Mouse (Mus musculus) ES-E14 (cell line): ENCODE measurements around the gene Olfr1232. TPM values are rescaled to one million over a fixed set of nuclear protein-coding genes. Genes with fewer than 3 reads are reported as not detected.

ENCODE experiments used
- DNase-seq: peaks from one replicate; pipeline ENCODE4 v3.0.0-alpha.2; 2013; ENCODE audit warnings: low read depth, low spot score
- H3K27ac ChIP-seq: 2 replicates; pipeline ENCODE4 v1.5.1; 2012; ENCODE audit warnings: low read depth, mild to moderate bottlenecking, low read length, moderate library complexity, mixed read lengths; ENCODE audit not compliant: poor library complexity, insufficient read depth, severe bottlenecking
- H3K36me3 ChIP-seq: 2 replicates; pipeline ENCODE4 v1.6.1; 2012; ENCODE audit warnings: mild to moderate bottlenecking, low read length, moderate library complexity, mixed read lengths; ENCODE audit not compliant: control insufficient read depth, poor library complexity, insufficient read depth, severe bottlenecking
- H3K4me1 ChIP-seq, 2 experiments: fragments of 150-350 bp in 1 of 2; sonication (generic) in 1 of 2; 2 replicates each; pipeline ENCODE4 v1.6.1; 2012; ENCODE audit warnings: low read length in 2 of 2, mild to moderate bottlenecking in 1 of 2, mixed read lengths in 1 of 2; ENCODE audit not compliant: control insufficient read depth in 2 of 2, insufficient read depth in 2 of 2, poor library complexity in 1 of 2
- H3K4me3 ChIP-seq, 2 experiments: fragments of 150-350 bp in 1 of 2; sonication (generic) in 1 of 2; 2 replicates each; pipeline ENCODE4 v1.5.1; 2012; ENCODE audit warnings: low read length in 2 of 2, low read depth in 1 of 2, mild to moderate bottlenecking in 1 of 2, mixed read lengths in 1 of 2; ENCODE audit not compliant: insufficient read depth in 1 of 2, poor library complexity in 1 of 2, severe bottlenecking in 1 of 2
- H3K9ac ChIP-seq: 2 replicates; pipeline ENCODE4 v1.6.1; 2012; ENCODE audit warnings: low read depth, mild to moderate bottlenecking, low read length, mixed read lengths; ENCODE audit not compliant: poor library complexity, insufficient read depth, severe bottlenecking
- H3K9me3 ChIP-seq: fragments of 150-350 bp; sonication (generic); 2 replicates; pipeline ENCODE4 v1.6.1; 2012; ENCODE audit warnings: low read depth, mild to moderate bottlenecking, low read length; ENCODE audit not compliant: control insufficient read depth, insufficient read depth
- CHD2 ChIP-seq: IDR thresholded peaks from 2 replicates; pipeline ENCODE4 v1.6.1; 2014; ENCODE audit warnings: mild to moderate bottlenecking, low read depth, low read length, inconsistent platforms
- HCFC1 ChIP-seq: IDR thresholded peaks from 2 replicates; pipeline ENCODE4 v1.6.1; 2012; ENCODE audit warnings: low read length, inconsistent platforms, borderline replicate concordance; ENCODE audit not compliant: insufficient read depth
- MAFK ChIP-seq: IDR thresholded peaks from 2 replicates; pipeline ENCODE4 v1.6.1; 2014; ENCODE audit warnings: mild to moderate bottlenecking, low read depth, low read length, inconsistent platforms; ENCODE audit not compliant: insufficient read depth
- ZC3H11A ChIP-seq: IDR thresholded peaks from 2 replicates; pipeline ENCODE4 v1.6.1; 2012; ENCODE audit warnings: low read depth, mild to moderate bottlenecking, inconsistent platforms, low read length, borderline replicate concordance
- ZNF384 ChIP-seq: IDR thresholded peaks from 2 replicates; pipeline ENCODE4 v1.6.1; 2012; ENCODE audit warnings: low read depth, low read length, inconsistent platforms
- in situ Hi-C, 2 experiments: fragments of 600-800 bp; cut with MboI; formaldehyde crosslinking; loops; one replicate each; pipeline ENCODE4 v1.15.1; 2025; ENCODE audit warnings: low sequenced_read_pairs in 2 of 2, inconsistent platforms in 1 of 2; ENCODE audit not compliant: unreplicated experiment in 2 of 2
- total RNA-seq: library from RNA; depleted of rRNA; stranded (reverse); fragments of 300-350 nt; gene quantifications from 2 replicates; pipeline ENCODE4 v1.2.3, GENCODE M21; 2012; rRNA removed

Gene Olfr1232
- not detected in 2 replicates for total RNA-seq

- no peak for TF ChIP-seq CHD2
- TF ChIP-seq ZC3H11A, result no peak
- TF ChIP-seq HCFC1, result no peak
- no peak for TF ChIP-seq ZNF384
- TF ChIP-seq MAFK, result no peak
- H3K9me3 ChIP-seq, result no peaks in the 10 kb centered on the region
- H3K4me3 ChIP-seq, result no peak within 1 kb of the TSS
- H3K9ac ChIP-seq, result no peak within 1 kb of the TSS
- H3K27ac ChIP-seq, result no peak within 1 kb of the TSS
- in situ Hi-C loops, result no loop called here
- H3K36me3 ChIP-seq, result no peaks in the 10 kb centered on the region
- H3K4me1 ChIP-seq, result no peaks in the 10 kb centered on the region
- no peak for DNase-seq
Observed at GRCm38 (mm10) chr2:89329575-89329974, at the start of gene Olfr1232. TSS of gene Olfr1232 (minus strand) at chr2:89329675.

GRCm38 (mm10) chr2:89364765-89365164, 35.3 kb upstream of the Olfr1232 start, which contains the start of gene Olfr1234:
TSS of gene Olfr1234 (minus strand) at chr2:89364865.
- H3K27ac ChIP-seq, result no peak within 1 kb of the TSS
- H3K4me3 ChIP-seq, result no peak within 1 kb of the TSS
- in situ Hi-C loops, result no loop called here
- no peaks in the 10 kb centered on the region for H3K4me1 ChIP-seq
- H3K9ac ChIP-seq, result no peak within 1 kb of the TSS
- no peaks in the 10 kb centered on the region for H3K9me3 ChIP-seq
- TF ChIP-seq ZNF384, result no peak
- no peak for TF ChIP-seq CHD2
- TF ChIP-seq ZC3H11A, result no peak
- TF ChIP-seq HCFC1, result no peak
- TF ChIP-seq MAFK, result no peak
- no peak for DNase-seq
- no peaks in the 10 kb centered on the region for H3K36me3 ChIP-seq

DNA sequence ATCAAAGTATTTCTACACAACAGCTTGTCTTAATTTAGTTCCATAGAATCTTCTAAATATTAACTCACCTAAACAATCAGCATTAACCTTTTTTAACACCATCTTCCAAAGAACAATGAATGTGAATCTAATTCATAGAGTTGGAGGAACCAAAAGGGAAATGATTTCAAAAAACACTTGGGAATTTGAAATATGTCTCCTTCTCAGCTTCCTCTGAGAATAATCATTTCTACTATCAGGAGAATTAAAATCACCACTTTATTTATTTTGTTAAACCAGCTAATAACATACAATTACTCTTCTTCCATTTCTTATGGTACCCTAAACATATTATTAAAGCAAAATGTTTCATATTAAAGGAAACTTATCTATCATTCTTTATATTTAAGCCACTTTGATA, 12.8 kb upstream of the Olfr1232 start, which contains the start of gene Olfr1233:
Olfr1233 (minus strand) TSS at position 101 of the 400 bp plus-strand sequence.
- no peak for DNase-seq
- H3K4me1 ChIP-seq, result no peaks in the 10 kb centered on the region
- no peak within 1 kb of the TSS for H3K4me3 ChIP-seq
- H3K9me3 ChIP-seq, result no peaks in the 10 kb centered on the region
- TF ChIP-seq ZNF384 (no peak), ZC3H11A (no peak), HCFC1 (no peak), MAFK (no peak), CHD2 (no peak)
- no peak within 1 kb of the TSS for H3K27ac ChIP-seq
- no peaks in the 10 kb centered on the region for H3K36me3 ChIP-seq
- H3K9ac ChIP-seq, result no peak within 1 kb of the TSS
- in situ Hi-C loops, result no loop called here

- Histone ChIP-seq H3K4me1 (no peaks in the 10 kb centered on the region), H3K9me3 (no peaks in the 10 kb centered on the region), H3K9ac (no peak within 1 kb of the TSS), H3K36me3 (no peaks in the 10 kb centered on the region), H3K4me3 (no peak within 1 kb of the TSS), H3K27ac (no peak within 1 kb of the TSS)
- no peak for DNase-seq
- TF ChIP-seq HCFC1, result no peak
- no peak for TF ChIP-seq ZNF384
- TF ChIP-seq CHD2, result no peak
- no peak for TF ChIP-seq ZC3H11A
- TF ChIP-seq MAFK, result no peak
- in situ Hi-C loops, result no loop called here
Observed at GRCm38 (mm10) chr2:89306974-89307373, 22.5 kb downstream of the Olfr1232 start, which contains the start of gene Olfr1231. TSS of gene Olfr1231 (minus strand) at chr2:89307074.

DNA sequence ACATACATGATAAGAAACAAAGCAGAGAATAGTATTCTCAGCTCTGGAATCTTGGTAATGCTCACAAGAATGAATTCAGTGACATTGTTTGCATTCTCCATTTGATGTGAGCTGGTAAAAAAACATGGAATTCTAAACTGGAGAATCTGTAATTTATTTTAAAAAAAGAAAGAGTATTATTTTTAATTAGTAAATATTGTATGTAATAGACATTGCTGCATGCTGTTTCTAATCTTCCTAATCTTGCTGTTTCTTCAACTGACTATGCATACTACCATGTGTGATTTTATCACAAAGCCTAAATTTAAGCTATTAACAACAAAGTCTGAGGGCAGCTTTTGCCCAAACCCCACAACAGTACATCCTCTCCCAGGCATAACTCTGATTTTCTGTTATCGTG, 32.3 kb downstream of the Olfr1232 start, which contains the start of gene Olfr1230:
Olfr1230 (minus strand) TSS at position 101 of the 400 bp plus-strand sequence.
- H3K9me3 ChIP-seq, result no peaks in the 10 kb centered on the region
- TF ChIP-seq ZC3H11A (no peak), MAFK (no peak), CHD2 (no peak), ZNF384 (no peak), HCFC1 (no peak)

More for the DNA sequence above, 32.3 kb downstream of the Olfr1232 start, which contains the start of gene Olfr1230:
- Histone ChIP-seq H3K4me1 (no peaks in the 10 kb centered on the region), H3K4me3 (no peak within 1 kb of the TSS), H3K36me3 (no peaks in the 10 kb centered on the region), H3K9ac (no peak within 1 kb of the TSS), H3K27ac (no peak within 1 kb of the TSS)
- no peak for DNase-seq
- in situ Hi-C loops, result no loop called here
